Mouse (Mus musculus): ENCODE data around the gene Xpa. TPM values are rescaled to one million over a fixed set of nuclear protein-coding genes. Genes with fewer than 3 reads are reported as not detected.

Gene Xpa
- 26.6 and 28.4 TPM in 2 replicates for polyA plus RNA-seq (2015; fragmentation: Nextera tagmentation; extraction: Ambion mirVana)

DNA sequence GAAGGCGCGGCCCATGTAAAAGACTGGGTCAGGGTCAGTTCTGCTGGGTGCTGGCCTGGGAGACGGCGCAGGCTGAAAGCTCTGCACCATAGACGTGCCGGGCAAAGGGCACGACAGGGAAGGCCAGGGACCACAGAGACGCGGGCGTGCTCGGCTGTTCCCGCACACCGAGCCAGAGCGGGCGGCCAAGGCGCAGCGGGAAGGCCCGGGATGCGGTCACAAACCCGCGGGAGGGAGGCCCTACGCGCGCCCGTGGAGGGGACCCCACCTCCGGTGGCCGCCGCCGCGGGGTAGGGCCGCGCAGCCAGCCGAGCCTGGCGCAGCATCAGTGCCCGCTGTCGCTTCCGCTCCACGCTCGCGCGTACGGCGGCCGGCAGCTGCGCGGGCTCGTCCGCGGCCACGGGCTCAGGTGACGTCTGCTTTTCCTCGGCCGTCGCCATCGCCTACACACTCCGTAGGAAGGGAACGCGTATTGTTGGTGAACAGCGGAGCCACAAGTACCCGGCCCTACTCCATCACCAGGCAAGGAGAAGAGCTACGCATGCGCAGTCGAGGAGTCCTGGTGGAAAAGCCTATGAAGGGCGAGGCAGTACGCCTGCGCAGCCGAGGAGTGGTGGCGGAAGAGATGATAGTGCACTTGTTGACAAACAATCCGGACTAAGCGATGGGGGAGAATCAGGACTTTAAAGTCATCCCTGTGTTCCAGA is at the start of gene Xpa:
Gene Xpa, minus strand, starts transcription at position 531 of the 707 bp plus-strand sequence.

DNA sequence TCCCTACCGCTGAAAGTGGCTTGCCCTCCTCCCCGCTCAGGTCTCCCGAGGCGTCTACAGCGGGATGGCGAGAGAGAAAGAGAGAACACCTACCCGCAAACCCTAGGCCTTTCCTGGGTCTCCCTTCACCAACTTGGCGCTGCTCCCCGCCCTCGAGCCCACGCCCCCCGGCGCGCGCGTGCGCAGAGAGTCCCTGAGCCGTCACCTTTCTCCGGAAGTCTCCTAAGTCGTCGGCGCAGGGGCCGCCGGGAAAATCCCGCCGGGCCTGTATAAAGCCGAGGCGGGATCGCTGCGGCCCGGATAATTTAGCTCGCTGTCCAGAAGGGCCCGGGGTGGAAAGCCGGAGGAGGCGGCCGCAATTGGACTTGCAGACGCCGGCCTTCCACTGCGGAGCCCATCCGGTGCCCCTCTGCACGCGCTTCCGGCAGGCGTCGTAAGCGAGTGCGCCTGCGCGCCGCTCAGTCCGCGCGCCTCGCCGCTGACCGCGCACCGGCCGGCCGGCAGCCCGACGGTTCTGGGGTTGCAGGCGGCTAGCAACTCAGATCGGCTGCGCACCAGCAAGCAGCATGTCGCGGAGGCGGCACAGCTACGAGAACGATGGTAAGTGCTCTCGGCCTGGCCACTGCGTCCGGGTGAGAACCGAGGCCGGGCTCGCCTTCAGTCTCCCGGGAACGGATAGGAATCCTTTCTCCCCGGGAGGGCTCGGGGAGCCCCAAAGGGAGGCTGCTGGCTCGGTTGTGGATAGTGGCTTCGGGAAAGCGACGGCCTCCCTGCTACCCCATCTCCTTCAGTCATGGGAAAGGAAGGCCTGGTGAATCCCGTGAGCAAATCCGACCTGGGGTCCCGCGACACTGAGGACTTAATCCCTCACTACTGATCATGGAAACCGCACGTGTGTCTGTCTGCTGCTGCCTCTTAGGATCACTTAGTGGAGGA is 57.6 kb downstream of the Xpa start, which contains the start of the genes Ncbp1 and Tstd2:
Gene Ncbp1, plus strand, starts transcription at position 327 of the 936 bp plus-strand sequence.
Gene Tstd2, minus strand, starts transcription at position 408 of the 936 bp plus-strand sequence.

Other genes with a start within 250 kb of the Xpa start
- 17.2 and 19.2 TPM in 2 replicates for gene Tdrd7, start 231.0 kb downstream of the Xpa start, polyA plus RNA-seq (2015; fragmentation: Nextera tagmentation; extraction: Ambion mirVana)
- gene Tmod1, start 157.4 kb downstream of the Xpa start, polyA plus RNA-seq (2015; fragmentation: Nextera tagmentation; extraction: Ambion mirVana), result 6.6 and 7.1 TPM in 2 replicates
- 22.1 and 26.3 TPM in 2 replicates for gene Ncbp1, start 57.7 kb downstream of the Xpa start, polyA plus RNA-seq (2015; fragmentation: Nextera tagmentation; extraction: Ambion mirVana)
- gene Tstd2, start 57.6 kb downstream of the Xpa start, polyA plus RNA-seq (2015; fragmentation: Nextera tagmentation; extraction: Ambion mirVana), result 17.8 and 21.5 TPM in 2 replicates
- gene Foxe1, start 147.3 kb upstream of the Xpa start, polyA plus RNA-seq (2015; fragmentation: Nextera tagmentation; extraction: Ambion mirVana), result not detected in 2 replicates
- gene Trmo, start 193.1 kb upstream of the Xpa start, polyA plus RNA-seq (2015; fragmentation: Nextera tagmentation; extraction: Ambion mirVana), result 6.2 and 6.6 TPM in 2 replicates
- 0.35 and 0.56 TPM in 2 replicates for gene Hemgn, start 217.2 kb upstream of the Xpa start, polyA plus RNA-seq (2015; fragmentation: Nextera tagmentation; extraction: Ambion mirVana)